Mouse (Mus musculus): Measurements from ENCODE around the gene Mitd1. TPM values are rescaled to one million over a fixed set of nuclear protein-coding genes. Genes with fewer than 3 reads are reported as not detected.

Gene Mitd1
- polyA plus RNA-seq, 1 experiment from 2014 or later: 25.4 TPM

DNA sequence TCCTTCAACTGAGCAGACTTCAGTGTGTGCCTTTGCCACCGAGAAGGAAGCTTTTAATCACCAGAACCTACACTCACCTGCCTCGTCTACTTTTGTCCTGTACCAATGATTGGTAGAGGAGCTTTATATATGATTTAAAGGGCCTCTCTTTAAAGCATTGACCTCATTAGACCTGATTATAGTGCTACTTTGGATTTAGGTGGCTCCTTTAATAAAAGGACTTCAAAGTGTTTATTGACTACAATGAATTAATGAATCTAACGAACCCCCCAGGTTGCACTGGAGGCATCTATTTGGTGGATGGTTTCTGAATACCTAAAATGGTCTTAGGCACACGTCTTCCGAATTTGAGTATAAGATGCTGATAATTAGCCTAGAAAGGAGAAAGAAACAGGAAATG is 26.2 kb upstream of the Mitd1 start, which contains the start of gene Lyg2:
Gene Lyg2, minus strand, starts transcription at position 101 of the 400 bp plus-strand sequence.
- no peak for ATAC-seq (replicated peaks; ENCODE audit: low FRiP score, low read depth)
- Histone ChIP-seq H3K4me1 (replicated peaks; ENCODE audit: insufficient read depth, low read length) (no peaks in the 10 kb centered on the region), H3K9me3 (replicated peaks; ENCODE audit: low read length) (no peaks in the 10 kb centered on the region), H3K27me3 (ENCODE audit: insufficient read depth, low read length) (no peaks in the 10 kb centered on the region), H3K4me3 (replicated peaks; ENCODE audit: low read depth, low read length) (no peak within 1 kb of the TSS), H3K4me2 (ENCODE audit: low read length) (no peak within 1 kb of the TSS), H3K9ac (ENCODE audit: low read depth, low read length) (no peak within 1 kb of the TSS), H3K36me3 (ENCODE audit: insufficient read depth, low read length) (no peaks in the 10 kb centered on the region), H3K27ac (no peak within 1 kb of the TSS)
- TF ChIP-seq CTCF (IDR thresholded peaks at IDR 0.05; ENCODE audit: low read depth): no peak
- DNase-seq (ENCODE audit: low spot score): no peak
- WGBS: 69% methylated on average over 5 of the region's 5 CpGs

DNA sequence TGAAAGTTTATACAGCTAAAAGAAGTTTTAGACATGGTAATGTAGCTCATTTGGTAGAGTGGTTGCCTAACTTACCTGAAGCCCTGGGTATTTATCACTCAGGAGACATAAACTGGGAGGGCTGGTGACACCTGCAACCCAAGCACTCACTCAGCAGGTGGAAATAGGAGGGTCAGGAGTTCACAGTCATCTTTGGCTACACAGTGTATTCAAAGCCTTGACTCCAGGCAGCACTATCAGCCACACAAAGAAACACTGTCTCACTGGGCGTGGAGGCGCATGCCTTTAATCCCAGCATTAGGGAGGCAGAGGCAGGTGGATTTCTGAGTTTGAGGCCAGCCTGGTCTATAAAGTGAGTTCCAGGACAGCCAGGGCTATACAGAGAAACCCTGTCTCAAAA is 22.5 kb upstream of the Mitd1 start:
- DNase-seq (ENCODE audit: low spot score): no peak
- no peak overlapping the region for H3K4me2 ChIP-seq (ENCODE audit: low read length)
- H3K4me1 ChIP-seq (replicated peaks; ENCODE audit: insufficient read depth, low read length): no peaks in the 10 kb centered on the region
- H3K4me3 ChIP-seq (replicated peaks; ENCODE audit: low read depth, low read length): no peak overlapping the region
- no peak for TF ChIP-seq CTCF (IDR thresholded peaks at IDR 0.05; ENCODE audit: low read depth)
- no peaks in the 10 kb centered on the region for H3K9me3 ChIP-seq (replicated peaks; ENCODE audit: low read length)
- ATAC-seq (replicated peaks; ENCODE audit: low FRiP score, low read depth): no peak
- H3K27ac ChIP-seq: no peak overlapping the region
- WGBS: 80% methylated on average over 2 of the region's 2 CpGs
- H3K27me3 ChIP-seq (ENCODE audit: insufficient read depth, low read length): no peaks in the 10 kb centered on the region
- no peaks in the 10 kb centered on the region for H3K36me3 ChIP-seq (ENCODE audit: insufficient read depth, low read length)
- H3K9ac ChIP-seq (ENCODE audit: low read depth, low read length): no peak overlapping the region

DNA sequence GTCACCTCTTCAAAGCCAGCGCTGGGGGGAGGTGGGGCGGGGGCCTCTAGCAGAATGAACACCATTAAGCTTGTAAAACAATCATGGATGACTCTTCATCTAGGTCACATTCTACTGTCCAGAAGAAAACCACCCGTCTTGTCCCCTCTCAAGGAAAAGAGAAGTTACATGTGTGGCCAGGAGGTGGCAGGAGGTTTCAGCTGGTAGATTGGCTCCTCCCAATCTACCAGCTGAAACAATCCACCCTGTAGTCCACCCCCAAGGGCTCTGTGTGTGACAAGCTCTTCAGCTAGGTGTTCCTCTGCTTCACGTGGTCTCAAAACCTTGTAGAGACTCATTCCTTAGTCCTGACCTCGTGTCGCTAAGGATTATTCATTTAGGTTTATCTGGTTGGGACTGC is 13.0 kb upstream of the Mitd1 start:
- peaks cover 17% of the 10 kb centered on the region for H3K36me3 ChIP-seq (ENCODE audit: insufficient read depth, low read length)
- DNase-seq (ENCODE audit: low spot score): peak; percentile 83
- no peak overlapping the region for H3K4me2 ChIP-seq (ENCODE audit: low read length)
- no peak overlapping the region for H3K4me3 ChIP-seq (replicated peaks; ENCODE audit: low read depth, low read length)
- ATAC-seq (replicated peaks; ENCODE audit: low FRiP score, low read depth): peak; percentile 57; the same call in 1 of the 2 replicates
- no peaks in the 10 kb centered on the region for H3K4me1 ChIP-seq (replicated peaks; ENCODE audit: insufficient read depth, low read length)
- H3K9ac ChIP-seq (ENCODE audit: low read depth, low read length): no peak overlapping the region
- TF ChIP-seq CTCF (IDR thresholded peaks at IDR 0.05; ENCODE audit: low read depth): peak; percentile 65
- 29% methylated on average over 6 of the region's 6 CpGs for WGBS
- no peak overlapping the region for H3K27ac ChIP-seq
- H3K9me3 ChIP-seq (replicated peaks; ENCODE audit: low read length): no peaks in the 10 kb centered on the region
- H3K27me3 ChIP-seq (ENCODE audit: insufficient read depth, low read length): no peaks in the 10 kb centered on the region

DNA sequence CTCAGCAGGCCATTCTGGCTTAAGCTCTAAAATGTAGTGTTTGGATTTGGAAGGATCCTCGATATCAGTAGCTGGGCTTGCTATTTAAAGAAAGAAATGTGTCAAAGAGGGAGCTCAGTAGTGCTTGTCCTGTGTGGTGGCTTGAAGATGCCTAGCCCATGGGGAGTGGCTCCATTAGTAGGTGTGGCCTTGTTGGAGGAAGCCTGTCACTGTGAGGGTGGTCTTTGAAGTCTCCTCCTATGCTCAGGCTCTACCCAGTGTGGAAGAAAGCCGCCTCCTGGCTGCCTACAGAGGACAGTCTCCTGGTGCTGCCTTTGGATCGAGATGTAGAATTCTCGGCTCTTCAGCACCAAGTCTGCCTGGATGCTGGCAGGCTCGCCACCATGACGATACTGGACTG is 10.1 kb upstream of the Mitd1 start:
- WGBS: 57% methylated on average over 6 of the region's 6 CpGs
- DNase-seq (ENCODE audit: low spot score): no peak

DNA sequence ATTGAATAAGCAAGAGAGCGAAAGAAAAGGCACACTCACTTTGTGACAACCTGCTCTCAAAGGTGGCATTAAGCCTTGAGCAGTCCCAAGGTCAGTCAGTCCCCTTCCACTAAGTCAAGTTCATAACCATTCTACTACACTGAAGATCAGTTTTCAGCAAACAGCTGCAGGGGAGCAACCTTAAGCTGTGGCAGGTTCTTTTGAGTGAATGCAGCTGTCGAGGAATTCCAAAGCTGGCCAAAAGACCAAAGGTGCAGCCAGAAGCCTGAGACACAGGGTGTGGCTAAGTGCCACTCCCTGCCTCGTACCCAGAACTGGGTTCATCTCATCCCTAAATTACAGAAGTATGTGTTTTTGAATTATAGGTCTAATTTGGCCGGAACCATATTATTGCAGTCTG is 9.6 kb upstream of the Mitd1 start:
- H3K27me3 ChIP-seq (ENCODE audit: insufficient read depth, low read length): no peaks in the 10 kb centered on the region
- H3K9me3 ChIP-seq (replicated peaks; ENCODE audit: low read length): no peaks in the 10 kb centered on the region
- ATAC-seq (replicated peaks; ENCODE audit: low FRiP score, low read depth): no peak
- peaks cover 24% of the 10 kb centered on the region for H3K36me3 ChIP-seq (ENCODE audit: insufficient read depth, low read length)
- H3K9ac ChIP-seq (ENCODE audit: low read depth, low read length): no peak overlapping the region
- no peak overlapping the region for H3K27ac ChIP-seq
- H3K4me3 ChIP-seq (replicated peaks; ENCODE audit: low read depth, low read length): no peak overlapping the region
- no peak for TF ChIP-seq CTCF (IDR thresholded peaks at IDR 0.05; ENCODE audit: low read depth)
- DNase-seq (ENCODE audit: low spot score): no peak
- no peaks in the 10 kb centered on the region for H3K4me1 ChIP-seq (replicated peaks; ENCODE audit: insufficient read depth, low read length)
- 57% methylated on average over 4 of the region's 4 CpGs for WGBS
- H3K4me2 ChIP-seq (ENCODE audit: low read length): no peak overlapping the region

More for the DNA sequence above, 10.1 kb upstream of the Mitd1 start:
- no peaks in the 10 kb centered on the region for H3K4me1 ChIP-seq (replicated peaks; ENCODE audit: insufficient read depth, low read length)
- no peak for ATAC-seq (replicated peaks; ENCODE audit: low FRiP score, low read depth)
- no peaks in the 10 kb centered on the region for H3K27me3 ChIP-seq (ENCODE audit: insufficient read depth, low read length)
- no peak overlapping the region for H3K9ac ChIP-seq (ENCODE audit: low read depth, low read length)
- H3K27ac ChIP-seq: no peak overlapping the region
- H3K4me3 ChIP-seq (replicated peaks; ENCODE audit: low read depth, low read length): no peak overlapping the region
- H3K4me2 ChIP-seq (ENCODE audit: low read length): no peak overlapping the region
- H3K36me3 ChIP-seq (ENCODE audit: insufficient read depth, low read length): peaks cover 24% of the 10 kb centered on the region
- no peak for TF ChIP-seq CTCF (IDR thresholded peaks at IDR 0.05; ENCODE audit: low read depth)
- no peaks in the 10 kb centered on the region for H3K9me3 ChIP-seq (replicated peaks; ENCODE audit: low read length)

DNA sequence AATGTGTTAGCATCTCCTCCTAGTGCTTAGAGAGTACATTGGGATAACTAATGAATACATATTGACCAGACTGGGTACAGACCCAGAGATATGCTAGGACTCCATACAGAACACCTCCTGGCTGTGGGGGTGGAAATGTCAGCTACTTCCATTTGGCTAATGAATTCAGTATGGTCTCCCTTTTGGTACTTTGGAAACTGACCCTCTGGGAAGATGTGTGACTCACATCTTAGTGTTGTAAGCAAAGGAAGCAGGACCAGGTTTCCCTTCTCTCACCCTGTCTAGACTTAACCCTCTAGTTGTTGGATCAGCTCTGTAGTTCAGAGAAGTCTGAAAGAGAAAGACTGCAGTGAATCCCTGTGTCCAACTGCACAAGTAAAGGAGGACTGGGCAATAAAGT is 4.4 kb upstream of the Mitd1 start:
- H3K27me3 ChIP-seq (ENCODE audit: insufficient read depth, low read length): no peaks in the 10 kb centered on the region
- DNase-seq (ENCODE audit: low spot score) (no peak), ATAC-seq (replicated peaks; ENCODE audit: low FRiP score, low read depth) (no peak)
- no peak for TF ChIP-seq CTCF (IDR thresholded peaks at IDR 0.05; ENCODE audit: low read depth)
- H3K9me3 ChIP-seq (replicated peaks; ENCODE audit: low read length): no peaks in the 10 kb centered on the region
- H3K27ac ChIP-seq: no peak overlapping the region
- H3K9ac ChIP-seq (ENCODE audit: low read depth, low read length): no peak overlapping the region
- H3K4me1 ChIP-seq (replicated peaks; ENCODE audit: insufficient read depth, low read length): no peaks in the 10 kb centered on the region
- H3K4me3 ChIP-seq (replicated peaks; ENCODE audit: low read depth, low read length): no peak overlapping the region
- peaks cover 19% of the 10 kb centered on the region for H3K36me3 ChIP-seq (ENCODE audit: insufficient read depth, low read length)
- no peak overlapping the region for H3K4me2 ChIP-seq (ENCODE audit: low read length)

DNA sequence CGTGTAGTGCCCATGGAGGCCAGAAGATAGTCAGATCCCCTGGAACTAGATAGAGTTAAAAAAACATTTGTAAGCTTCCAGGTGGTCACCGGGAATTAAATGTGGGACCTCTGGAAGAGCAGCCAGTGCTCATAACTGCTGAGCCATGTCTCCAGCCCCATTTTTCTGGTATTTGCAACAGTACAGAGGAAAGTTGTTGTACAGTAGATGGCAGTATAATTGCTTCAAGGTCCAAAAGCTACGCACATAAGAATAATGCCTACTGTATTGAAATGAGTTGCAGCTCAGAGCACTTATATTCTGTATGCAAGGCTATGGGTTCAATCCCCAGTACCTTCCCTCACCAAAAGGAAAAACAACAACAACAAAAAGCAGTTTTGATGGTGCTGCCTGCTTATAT is 1.2 kb upstream of the Mitd1 start:
- peak; percentile 60 for TF ChIP-seq CTCF (IDR thresholded peaks at IDR 0.05; ENCODE audit: low read depth)
- Histone ChIP-seq H3K4me1 (replicated peaks; ENCODE audit: insufficient read depth, low read length) (0 out of 2 replicates have a peak, but pooled peaks cover 6% of the 10 kb centered on the region), H3K27me3 (ENCODE audit: insufficient read depth, low read length) (no peaks in the 10 kb centered on the region), H3K9ac (ENCODE audit: low read depth, low read length) (no peak overlapping the region), H3K27ac (no peak overlapping the region), H3K4me3 (replicated peaks; ENCODE audit: low read depth, low read length) (peak overlapping the region; percentile 59), H3K9me3 (replicated peaks; ENCODE audit: low read length) (no peaks in the 10 kb centered on the region), H3K4me2 (ENCODE audit: low read length) (peak overlapping the region; percentile 71), H3K36me3 (ENCODE audit: insufficient read depth, low read length) (peaks cover 3% of the 10 kb centered on the region; the same call in 1 of the 2 replicates)
- 52% methylated on average over 3 of the region's 3 CpGs for WGBS
- peak; percentile 69 for DNase-seq (ENCODE audit: low spot score)
- ATAC-seq (replicated peaks; ENCODE audit: low FRiP score, low read depth): no peak
